Mouse (Mus musculus): ENCODE results near the gene Dhx9. TPM values are rescaled to one million over a fixed set of nuclear protein-coding genes. Genes with fewer than 3 reads are reported as not detected.
"Not testable (repeated sequence)": the region's sequence is repeated elsewhere in the genome, so short reads cannot be mapped to it uniquely, and the experiment has no call there.

Gene Dhx9
- polyA plus RNA-seq, 1 experiment from 2014 or later: 23.2 TPM

GRCm38 (mm10) chr1:153489132-153489531 lies 1.7 kb upstream of the Dhx9 start:
- Histone ChIP-seq H3K9ac (replicated peaks; ENCODE audit: low read length) (no peak overlapping the region), H3K4me3 (ENCODE audit: low read length) (no peak overlapping the region), H3K27ac (ENCODE audit: low read length) (no peak overlapping the region), H3K4me2 (replicated peaks; ENCODE audit: low read depth, low read length) (no peak overlapping the region), H3K9me3 (ENCODE audit: low read length) (no peaks in the 10 kb centered on the region), H3K27me3 (ENCODE audit: insufficient read depth, low read length) (no peaks in the 10 kb centered on the region), H3K4me1 (ENCODE audit: insufficient read depth, low read length) (peaks cover 19% of the 10 kb centered on the region), H3K36me3 (ENCODE audit: insufficient read depth, low read length) (no peaks in the 10 kb centered on the region)
- 62% methylated on average over 7 of the region's 7 CpGs for WGBS
- no peak for ATAC-seq (ENCODE audit: low FRiP score, low TSS enrichment)

GRCm38 (mm10) chr1:153486767-153487499 lies 527 bp downstream of the Dhx9 start:
- Histone ChIP-seq H3K27me3 (ENCODE audit: insufficient read depth, low read length) (no peaks in the 10 kb centered on the region), H3K27ac (ENCODE audit: low read length) (peak overlapping the region; percentile 90), H3K9me3 (ENCODE audit: low read length) (no peaks in the 10 kb centered on the region), H3K4me2 (replicated peaks; ENCODE audit: low read depth, low read length) (peak overlapping the region; percentile 92), H3K4me3 (ENCODE audit: low read length) (peak overlapping the region; percentile 100), H3K9ac (replicated peaks; ENCODE audit: low read length) (peak overlapping the region; percentile 99), H3K36me3 (ENCODE audit: insufficient read depth, low read length) (peaks cover 7% of the 10 kb centered on the region; the same call in 1 of the 2 replicates), H3K4me1 (ENCODE audit: insufficient read depth, low read length) (peaks cover 25% of the 10 kb centered on the region)
- peak; percentile 77 for ATAC-seq (ENCODE audit: low FRiP score, low TSS enrichment)
- WGBS: under 1% methylated on average over 56 of the region's 64 CpGs

- H3K36me3 ChIP-seq (ENCODE audit: insufficient read depth, low read length): peaks cover 11% of the 10 kb centered on the region; the same call in 1 of the 2 replicates
- peak overlapping the region; percentile 100 for H3K4me3 ChIP-seq (ENCODE audit: low read length)
- H3K27me3 ChIP-seq (ENCODE audit: insufficient read depth, low read length); H3K27ac ChIP-seq (ENCODE audit: low read length); ATAC-seq (ENCODE audit: low FRiP score, low TSS enrichment); H3K9me3 ChIP-seq (ENCODE audit: low read length): not testable (repeated sequence)
- H3K4me1 ChIP-seq (ENCODE audit: insufficient read depth, low read length): peaks cover 25% of the 10 kb centered on the region
- peak overlapping the region; percentile 92 for H3K4me2 ChIP-seq (replicated peaks; ENCODE audit: low read depth, low read length)
- peak overlapping the region; percentile 99 for H3K9ac ChIP-seq (replicated peaks; ENCODE audit: low read length)
- WGBS: 6% methylated on average over 6 of the region's 6 CpGs
These were observed 1.3 kb downstream of the Dhx9 start for GRCm38 (mm10) chr1:153486120-153486519.

- no peak for ATAC-seq (ENCODE audit: low FRiP score, low TSS enrichment)
- H3K9ac ChIP-seq (replicated peaks; ENCODE audit: low read length): peak overlapping the region; percentile 10
- H3K27me3 ChIP-seq (ENCODE audit: insufficient read depth, low read length): no peaks in the 10 kb centered on the region
- H3K4me1 ChIP-seq (ENCODE audit: insufficient read depth, low read length): peaks cover 25% of the 10 kb centered on the region
- peaks cover 19% of the 10 kb centered on the region for H3K36me3 ChIP-seq (ENCODE audit: insufficient read depth, low read length)
- H3K4me3 ChIP-seq (ENCODE audit: low read length): peak overlapping the region; percentile 45
- H3K4me2 ChIP-seq (replicated peaks; ENCODE audit: low read depth, low read length): peak overlapping the region; percentile 92
- H3K27ac ChIP-seq (ENCODE audit: low read length): no peak overlapping the region
- 32% methylated on average over 2 of the region's 2 CpGs for WGBS
- H3K9me3 ChIP-seq (ENCODE audit: low read length): no peaks in the 10 kb centered on the region
These were observed 2.2 kb downstream of the Dhx9 start for GRCm38 (mm10) chr1:153485201-153485796.

- Histone ChIP-seq H3K27me3 (ENCODE audit: insufficient read depth, low read length) (no peaks in the 10 kb centered on the region), H3K27ac (ENCODE audit: low read length) (no peak overlapping the region), H3K9ac (replicated peaks; ENCODE audit: low read length) (no peak overlapping the region), H3K9me3 (ENCODE audit: low read length) (no peaks in the 10 kb centered on the region), H3K4me1 (ENCODE audit: insufficient read depth, low read length) (peaks cover 21% of the 10 kb centered on the region), H3K36me3 (ENCODE audit: insufficient read depth, low read length) (peaks cover 49% of the 10 kb centered on the region), H3K4me3 (ENCODE audit: low read length) (no peak overlapping the region), H3K4me2 (replicated peaks; ENCODE audit: low read depth, low read length) (no peak overlapping the region)
- 68% methylated on average over 1 of the region's 1 CpGs for WGBS
- ATAC-seq (ENCODE audit: low FRiP score, low TSS enrichment): no peak
These were observed 6.4 kb downstream of the Dhx9 start for GRCm38 (mm10) chr1:153481025-153481412.

- no peak for ATAC-seq (ENCODE audit: low FRiP score, low TSS enrichment)
- Histone ChIP-seq H3K4me2 (replicated peaks; ENCODE audit: low read depth, low read length) (no peak overlapping the region), H3K36me3 (ENCODE audit: insufficient read depth, low read length) (peaks cover 49% of the 10 kb centered on the region), H3K4me1 (ENCODE audit: insufficient read depth, low read length) (peaks cover 20% of the 10 kb centered on the region), H3K9ac (replicated peaks; ENCODE audit: low read length) (no peak overlapping the region), H3K4me3 (ENCODE audit: low read length) (no peak overlapping the region), H3K27me3 (ENCODE audit: insufficient read depth, low read length) (no peaks in the 10 kb centered on the region), H3K9me3 (ENCODE audit: low read length) (no peaks in the 10 kb centered on the region), H3K27ac (ENCODE audit: low read length) (no peak overlapping the region)
- WGBS: 55% methylated on average over 1 of the region's 1 CpGs
These were observed 7.0 kb downstream of the Dhx9 start for GRCm38 (mm10) chr1:153480386-153481024.

GRCm38 (mm10) chr1:153479296-153479695 lies 8.2 kb downstream of the Dhx9 start:
- H3K27me3 ChIP-seq (ENCODE audit: insufficient read depth, low read length): no peaks in the 10 kb centered on the region
- H3K27ac ChIP-seq (ENCODE audit: low read length): no peak overlapping the region
- no peaks in the 10 kb centered on the region for H3K9me3 ChIP-seq (ENCODE audit: low read length)
- no peak overlapping the region for H3K9ac ChIP-seq (replicated peaks; ENCODE audit: low read length)
- WGBS: 58% methylated on average over 1 of the region's 1 CpGs
- H3K4me2 ChIP-seq (replicated peaks; ENCODE audit: low read depth, low read length): no peak overlapping the region
- no peak overlapping the region for H3K4me3 ChIP-seq (ENCODE audit: low read length)
- ATAC-seq (ENCODE audit: low FRiP score, low TSS enrichment): no peak
- peaks cover 8% of the 10 kb centered on the region for H3K4me1 ChIP-seq (ENCODE audit: insufficient read depth, low read length)
- peaks cover 58% of the 10 kb centered on the region for H3K36me3 ChIP-seq (ENCODE audit: insufficient read depth, low read length)

GRCm38 (mm10) chr1:153461796-153462195 lies 25.7 kb downstream of the Dhx9 start:
- Histone ChIP-seq H3K4me2 (replicated peaks; ENCODE audit: low read depth, low read length) (no peak overlapping the region), H3K4me1 (ENCODE audit: insufficient read depth, low read length) (no peaks in the 10 kb centered on the region), H3K36me3 (ENCODE audit: insufficient read depth, low read length) (peaks cover 57% of the 10 kb centered on the region), H3K4me3 (ENCODE audit: low read length) (no peak overlapping the region), H3K9me3 (ENCODE audit: low read length) (no peaks in the 10 kb centered on the region), H3K27me3 (ENCODE audit: insufficient read depth, low read length) (no peaks in the 10 kb centered on the region), H3K27ac (ENCODE audit: low read length) (no peak overlapping the region), H3K9ac (replicated peaks; ENCODE audit: low read length) (no peak overlapping the region)
- no peak for ATAC-seq (ENCODE audit: low FRiP score, low TSS enrichment)
- WGBS: 73% methylated on average over 1 of the region's 1 CpGs

- H3K4me3 ChIP-seq (ENCODE audit: low read length): no peak overlapping the region
- H3K9me3 ChIP-seq (ENCODE audit: low read length): no peaks in the 10 kb centered on the region
- no peaks in the 10 kb centered on the region for H3K27me3 ChIP-seq (ENCODE audit: insufficient read depth, low read length)
- no peak overlapping the region for H3K4me2 ChIP-seq (replicated peaks; ENCODE audit: low read depth, low read length)
- no peaks in the 10 kb centered on the region for H3K4me1 ChIP-seq (ENCODE audit: insufficient read depth, low read length)
- H3K9ac ChIP-seq (replicated peaks; ENCODE audit: low read length): no peak overlapping the region
- 0 out of 2 replicates have a peak, but pooled peaks have one; percentile 43 for ATAC-seq (ENCODE audit: low FRiP score, low TSS enrichment)
- peaks cover 58% of the 10 kb centered on the region for H3K36me3 ChIP-seq (ENCODE audit: insufficient read depth, low read length)
- WGBS: 90% methylated on average over 5 of the region's 5 CpGs
- no peak overlapping the region for H3K27ac ChIP-seq (ENCODE audit: low read length)
These were observed 31.3 kb downstream of the Dhx9 start for GRCm38 (mm10) chr1:153456137-153456536.

Measured in kidney, embryonic 16.5 days (tissue).